Mouse (Mus musculus) stomach, postnatal 0 days (tissue): Measurements from ENCODE around the gene Gramd4.

Experiments used
- CTCF ChIP-seq: IDR thresholded peaks from 2 replicates; pipeline ENCODE4 v1.5.1; 2016; ENCODE audit warnings: antibody characterized with exemption, low read depth, mild to moderate bottlenecking, moderate library complexity
- EP300 ChIP-seq: optimal IDR thresholded peaks from 2 replicates; pipeline ENCODE3; 2016; ENCODE audit warnings: antibody characterized with exemption

DNA sequence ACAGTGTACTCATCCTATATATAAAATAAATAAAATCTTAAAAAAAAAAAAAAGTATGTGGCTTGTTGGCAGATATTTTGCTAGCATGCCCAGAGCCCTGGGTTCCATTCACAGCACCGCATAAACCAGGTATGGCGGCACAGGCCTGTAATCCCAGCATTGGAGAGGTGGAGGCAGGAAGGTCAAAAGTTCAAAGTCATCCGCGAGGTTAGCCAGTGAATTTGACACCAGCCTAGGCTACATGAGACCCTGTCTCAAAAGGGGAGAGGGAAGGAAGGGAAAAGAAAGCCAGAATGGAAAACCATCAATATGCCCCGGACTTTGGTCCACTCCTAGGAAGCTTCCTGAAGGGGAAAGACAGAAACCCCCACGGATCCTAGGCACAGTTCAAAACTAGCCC, 40.2 kb upstream of the Gramd4 start:
- TF ChIP-seq CTCF (no peak), EP300 (no peak)
